Mouse (Mus musculus) spleen, postnatal 0 days (tissue): ENCODE results near the gene Gls. TPM values are rescaled to one million over a fixed set of nuclear protein-coding genes. Genes with fewer than 3 reads are reported as not detected.

ENCODE experiments used
- polyA plus RNA-seq: library from polyadenylated mRNA; unstranded; fragments of >200 nt; fragmentation: Nextera tagmentation; extraction: Ambion mirVana; gene quantifications from 2 replicates; pipeline ENCODE4 v1.2.1, GENCODE M21; 2015

Gls gene
- 17.5 and 17.9 TPM in 2 replicates for polyA plus RNA-seq

GRCm38 (mm10) chr1:52233143-52233713 lies at the start of gene Gls:
Gene Gls, minus strand, starts transcription at chr1:52233232.

GRCm38 (mm10) chr1:52118860-52119591 lies 114.0 kb downstream of the Gls start, which contains the start of gene Stat1:
Gene Stat1, plus strand, starts transcription at chr1:52119440.

Other genes starting within 250 kb of the Gls start
- 3.1 and 4.4 TPM in 2 replicates for gene Stat4, start 246.1 kb downstream of the Gls start, polyA plus RNA-seq
- 40.1 and 55.0 TPM in 2 replicates for gene Stat1, start 113.8 kb downstream of the Gls start, polyA plus RNA-seq